Mouse (Mus musculus) neural tube, embryonic 15.5 days (tissue): ENCODE measurements around the gene Gm49450. TPM values are rescaled to one million over a fixed set of nuclear protein-coding genes. Genes with fewer than 3 reads are reported as not detected.

Experiments used
- ATAC-seq: fragments of 200-750 bp; cut with Nextera tagmentation; 2 replicates; pipeline ENCODE4 v1.8.0; 2017; ENCODE audit warnings: mild to moderate bottlenecking, moderate TSS enrichment, moderate library complexity; ENCODE audit not compliant: low FRiP score
- H3K27ac ChIP-seq: fragments of 300-500 bp; sonication (generic); replicated peaks from 2 replicates; pipeline ENCODE4 v1.5.1; 2015; ENCODE audit warnings: mild to moderate bottlenecking, inconsistent platforms
- H3K27me3 ChIP-seq: fragments of 300-500 bp; sonication (generic); replicated peaks from 2 replicates; pipeline ENCODE4 v1.6.1; 2015; ENCODE audit warnings: inconsistent platforms
- H3K36me3 ChIP-seq: fragments of 300-500 bp; sonication (generic); 2 replicates; pipeline ENCODE4 v1.6.1; 2015; ENCODE audit warnings: inconsistent platforms
- H3K4me1 ChIP-seq: fragments of 300-500 bp; sonication (generic); 2 replicates; pipeline ENCODE4 v1.6.1; 2015; ENCODE audit warnings: inconsistent platforms
- H3K4me2 ChIP-seq: fragments of 300-500 bp; sonication (generic); 2 replicates; pipeline ENCODE4 v1.6.1; 2015; ENCODE audit warnings: inconsistent platforms, mild to moderate bottlenecking, moderate library complexity
- H3K4me3 ChIP-seq: fragments of 300-500 bp; sonication (generic); replicated peaks from 2 replicates; pipeline ENCODE4 v1.5.1; 2015; ENCODE audit warnings: mild to moderate bottlenecking, inconsistent platforms
- H3K9ac ChIP-seq: fragments of 300-500 bp; sonication (generic); replicated peaks from 2 replicates; pipeline ENCODE4 v1.6.1; 2015; ENCODE audit warnings: mild to moderate bottlenecking, inconsistent platforms
- H3K9me3 ChIP-seq: fragments of 300-500 bp; sonication (generic); replicated peaks from 2 replicates; pipeline ENCODE4 v1.6.1; 2016; ENCODE audit warnings: inconsistent platforms
- WGBS: fragments of 180-500 bp; shearing (Covaris S2); methylation state at CpG from one replicate; pipeline ENCODE4 v1.1.7; 2015; ENCODE audit warnings: mixed read lengths; 5-methylcytosine and 5-hydroxymethylcytosine counted together
- polyA plus RNA-seq: library from polyadenylated mRNA; unstranded; fragments of >200 nt; fragmentation: Nextera tagmentation; extraction: Ambion mirVana; gene quantifications from 2 replicates; pipeline ENCODE4 v1.2.1, GENCODE M21; 2015

The Gm49450 gene
- polyA plus RNA-seq: not detected in 2 replicates

GRCm38 (mm10) chr15:98953401-98954356, at the start of gene Gm49450, which contains the start of gene Tuba1a:
Gene Gm49450 (minus strand): TSS chr15:98953551.
Gene Tuba1a (minus strand): TSS chr15:98953703.
- peaks cover 18% of the 10 kb centered on the region for H3K4me1 ChIP-seq
- no peaks in the 10 kb centered on the region for H3K9me3 ChIP-seq
- H3K4me2 ChIP-seq: peak within 1 kb of the TSS; percentile 67
- peak within 1 kb of the TSS; percentile 100 for H3K27ac ChIP-seq
- H3K27me3 ChIP-seq: no peaks in the 10 kb centered on the region
- under 1% methylated on average over 28 of the region's 28 CpGs for WGBS
- peak within 1 kb of the TSS; percentile 83 for H3K4me3 ChIP-seq
- peak; percentile 98 for ATAC-seq
- peak within 1 kb of the TSS; percentile 100 for H3K9ac ChIP-seq
- peaks cover 8% of the 10 kb centered on the region for H3K36me3 ChIP-seq

GRCm38 (mm10) chr15:99001451-99001931, 48.1 kb upstream of the Gm49450 start:
- Histone ChIP-seq H3K4me2 (peak overlapping the region; percentile 52), H3K4me1 (peaks cover 21% of the 10 kb centered on the region), H3K36me3 (no peaks in the 10 kb centered on the region), H3K9me3 (no peaks in the 10 kb centered on the region), H3K27ac (peak overlapping the region; percentile 28; the same call in 1 of the 2 replicates), H3K27me3 (no peaks in the 10 kb centered on the region), H3K4me3 (peak overlapping the region; percentile 15; the same call in 1 of the 2 replicates), H3K9ac (peak overlapping the region; percentile 34; the same call in 1 of the 2 replicates)
- WGBS: 17% methylated on average over 17 of the region's 17 CpGs
- ATAC-seq: no peak

- Histone ChIP-seq H3K9me3 (no peaks in the 10 kb centered on the region), H3K36me3 (no peaks in the 10 kb centered on the region), H3K27ac (0 out of 2 replicates have a peak overlapping the region, but pooled peaks have one; percentile 28), H3K4me3 (no peak overlapping the region), H3K4me1 (peaks cover 21% of the 10 kb centered on the region), H3K4me2 (peak overlapping the region; percentile 52), H3K9ac (no peak overlapping the region), H3K27me3 (no peaks in the 10 kb centered on the region)
- WGBS: 44% methylated on average over 14 of the region's 14 CpGs
- no peak for ATAC-seq
Observed at GRCm38 (mm10) chr15:99000535-99001283, 47.4 kb upstream of the Gm49450 start.

- H3K27ac ChIP-seq: 0 out of 2 replicates have a peak overlapping the region, but pooled peaks have one; percentile 23
- 38% methylated on average over 6 of the region's 6 CpGs for WGBS
- no peak overlapping the region for H3K4me2 ChIP-seq
- H3K4me1 ChIP-seq: peaks cover 33% of the 10 kb centered on the region
- no peak overlapping the region for H3K4me3 ChIP-seq
- H3K9ac ChIP-seq: no peak overlapping the region
- ATAC-seq: no peak
- no peaks in the 10 kb centered on the region for H3K9me3 ChIP-seq
- no peaks in the 10 kb centered on the region for H3K27me3 ChIP-seq
- H3K36me3 ChIP-seq: no peaks in the 10 kb centered on the region
Observed at GRCm38 (mm10) chr15:98998775-98999157, 45.4 kb upstream of the Gm49450 start.

DNA sequence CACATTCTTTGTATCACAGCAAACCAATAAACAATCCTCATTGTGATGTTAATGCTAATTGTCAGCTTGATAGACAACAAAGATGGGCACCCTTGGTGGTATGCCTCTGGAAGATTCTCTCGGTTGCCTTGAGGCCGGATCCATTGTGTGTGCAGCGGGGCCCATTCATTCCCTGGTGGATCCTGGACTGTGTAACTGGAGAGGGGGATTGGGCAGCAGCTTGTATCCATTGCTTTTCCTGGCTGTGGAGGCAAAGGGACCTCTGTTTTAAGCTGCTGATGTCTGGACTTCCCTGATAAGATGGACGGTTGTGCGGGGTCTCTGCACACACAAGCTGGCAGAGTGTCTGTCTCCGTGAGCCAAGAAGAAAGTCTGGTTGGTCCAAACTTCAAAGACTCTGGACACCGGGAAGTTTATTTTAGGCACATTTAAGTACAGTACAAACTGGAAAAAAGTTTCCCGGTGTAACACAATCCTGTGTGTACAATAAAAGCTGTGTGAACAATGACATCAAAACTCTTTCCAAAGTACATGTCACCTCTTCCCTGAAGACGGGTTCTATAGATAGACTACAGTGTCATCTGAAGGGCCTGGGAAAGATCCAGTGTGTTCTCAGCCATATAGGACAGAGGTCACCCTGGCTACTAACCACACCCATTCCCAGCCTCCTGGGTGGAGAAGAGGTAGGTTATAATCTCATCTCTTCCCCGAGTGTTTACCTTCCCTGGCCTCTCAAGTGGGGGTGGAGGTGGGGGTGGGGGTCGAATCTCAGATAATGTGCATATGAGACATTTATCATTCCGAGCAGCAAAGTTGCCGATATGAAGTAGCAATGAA, 44.8 kb upstream of the Gm49450 start:
- H3K9me3 ChIP-seq: no peaks in the 10 kb centered on the region
- no peak overlapping the region for H3K9ac ChIP-seq
- H3K4me3 ChIP-seq: no peak overlapping the region
- H3K27me3 ChIP-seq: no peaks in the 10 kb centered on the region
- peak overlapping the region; percentile 23; the same call in 1 of the 2 replicates for H3K27ac ChIP-seq
- no peak for ATAC-seq
- H3K4me1 ChIP-seq: peaks cover 37% of the 10 kb centered on the region
- no peak overlapping the region for H3K4me2 ChIP-seq
- H3K36me3 ChIP-seq: no peaks in the 10 kb centered on the region
- 44% methylated on average over 13 of the region's 13 CpGs for WGBS

GRCm38 (mm10) chr15:98996840-98997239, 43.5 kb upstream of the Gm49450 start:
- peaks cover 48% of the 10 kb centered on the region for H3K4me1 ChIP-seq
- WGBS: 80% methylated on average over 7 of the region's 7 CpGs
- H3K9ac ChIP-seq: no peak overlapping the region
- no peaks in the 10 kb centered on the region for H3K27me3 ChIP-seq
- H3K9me3 ChIP-seq: no peaks in the 10 kb centered on the region
- ATAC-seq: no peak
- H3K4me2 ChIP-seq: no peak overlapping the region
- no peaks in the 10 kb centered on the region for H3K36me3 ChIP-seq
- no peak overlapping the region for H3K27ac ChIP-seq
- no peak overlapping the region for H3K4me3 ChIP-seq

DNA sequence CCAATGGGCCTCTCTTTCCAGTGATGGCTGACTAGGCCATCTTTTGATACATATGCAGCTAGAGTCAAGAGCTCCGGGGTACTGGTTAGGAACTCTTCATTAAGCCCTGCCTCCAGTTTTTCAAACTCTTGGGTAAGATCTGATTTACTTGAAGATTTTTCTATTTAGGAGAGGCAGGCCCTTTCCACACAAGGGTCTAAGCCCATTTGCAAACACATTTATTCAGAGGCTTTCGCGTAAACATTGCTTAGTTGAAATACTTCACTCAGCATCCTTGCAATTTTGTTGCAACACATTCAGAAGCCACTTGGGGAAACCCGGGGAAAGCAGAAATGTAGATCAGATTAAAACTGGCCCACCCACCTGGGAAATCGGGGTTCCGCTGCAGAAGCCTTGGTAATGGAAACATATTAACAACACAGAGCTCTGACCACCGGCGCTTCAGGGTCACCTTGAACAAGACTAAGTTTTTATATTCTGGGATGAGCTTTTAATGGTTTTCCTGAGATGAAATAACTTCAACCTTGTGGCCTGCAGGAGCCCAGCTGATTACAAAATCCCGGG, 41.7 kb upstream of the Gm49450 start:
- Histone ChIP-seq H3K9me3 (no peaks in the 10 kb centered on the region), H3K4me3 (no peak overlapping the region), H3K4me1 (peaks cover 50% of the 10 kb centered on the region), H3K27me3 (no peaks in the 10 kb centered on the region), H3K9ac (no peak overlapping the region), H3K36me3 (no peaks in the 10 kb centered on the region), H3K27ac (0 out of 2 replicates have a peak overlapping the region, but pooled peaks have one; percentile 18), H3K4me2 (no peak overlapping the region)
- ATAC-seq: no peak
- 77% methylated on average over 9 of the region's 9 CpGs for WGBS

GRCm38 (mm10) chr15:98993865-98994264, 40.5 kb upstream of the Gm49450 start:
- peak overlapping the region; percentile 98 for H3K27ac ChIP-seq
- no peak overlapping the region; the same call in 1 of the 2 replicates for H3K4me3 ChIP-seq
- H3K36me3 ChIP-seq: no peaks in the 10 kb centered on the region
- no peaks in the 10 kb centered on the region for H3K9me3 ChIP-seq
- peak overlapping the region; percentile 78; the same call in 1 of the 2 replicates for H3K9ac ChIP-seq
- no peak for ATAC-seq
- 4% methylated on average over 11 of the region's 11 CpGs for WGBS
- H3K4me1 ChIP-seq: peaks cover 61% of the 10 kb centered on the region
- peak overlapping the region; percentile 85 for H3K4me2 ChIP-seq
- no peaks in the 10 kb centered on the region for H3K27me3 ChIP-seq

- Histone ChIP-seq H3K4me2 (peak overlapping the region; percentile 85), H3K4me3 (peak overlapping the region; percentile 42), H3K9me3 (no peaks in the 10 kb centered on the region), H3K9ac (peak overlapping the region; percentile 78), H3K27ac (peak overlapping the region; percentile 98), H3K36me3 (no peaks in the 10 kb centered on the region), H3K27me3 (no peaks in the 10 kb centered on the region), H3K4me1 (peaks cover 64% of the 10 kb centered on the region)
- under 1% methylated on average over 35 of the region's 35 CpGs for WGBS
- ATAC-seq: peak; percentile 87
Observed at GRCm38 (mm10) chr15:98993093-98993793, 39.9 kb upstream of the Gm49450 start.
